Mouse (Mus musculus) spleen, adult 2 months (tissue): ENCODE results near the gene Tcf7l2.

Experiments
- CTCF ChIP-seq: fragments of 200-500 bp; IDR thresholded peaks from 2 replicates; pipeline ENCODE4 v1.5.1; 2011; ENCODE audit warnings: mild to moderate bottlenecking, inconsistent platforms; ENCODE audit not compliant: insufficient read depth, insufficient read length, insufficient replicate concordance; ENCODE audit errors: extremely low read depth
- POLR2A ChIP-seq: fragments of 200-500 bp; IDR thresholded peaks from 2 replicates; pipeline ENCODE4 v1.6.1; 2011; ENCODE audit warnings: low read depth, low read length, inconsistent platforms

- TF ChIP-seq POLR2A (no peak), CTCF (no peak)
Measured at GRCm38 (mm10) chr19:55840499-55841121, 99.0 kb downstream of the Tcf7l2 start.
